8 mouse cellular contexts compared by ENCODE assay signal in genomic region chrX:71647958-71648357, GRCm38 (mm10). TPM values are rescaled to one million over a fixed set of nuclear protein-coding genes. Genes with fewer than 3 reads are reported as not detected.
DNase-seq lines count a peak whose midpoint lies in the region; ATAC-seq and TF ChIP-seq lines count a peak whose summit lies in the region.

No protein-coding gene starts in this region.

- H3K9me3 ChIP-seq in hindbrain, embryonic 15.5 days = no peaks in the 10 kb centered on the region
- H3K9me3 ChIP-seq in limb, embryonic 10.5 days (replicated peaks) = no peaks in the 10 kb centered on the region
- H3K9me3 ChIP-seq in neural tube, embryonic 14.5 days (ENCODE audit: control insufficient read depth, low read length) = no peaks in the 10 kb centered on the region

- H3K4me2 ChIP-seq in hindbrain, embryonic 15.5 days = no peak overlapping the region
- H3K4me2 ChIP-seq in neural tube, embryonic 14.5 days (ENCODE audit: low read depth, low read length) = no peak overlapping the region

- no peak for TF ChIP-seq CTCF in thymus, adult 2 months (IDR thresholded peaks at IDR 0.05; ENCODE audit: borderline replicate concordance, control insufficient read depth, extremely low read depth, insufficient read depth, low read length, poor library complexity)
- peak; percentile 61 for TF ChIP-seq CTCF in bone marrow, adult 2 months (IDR thresholded peaks at IDR 0.05; ENCODE audit: control insufficient read depth, insufficient read depth, low read length)

- H3K9ac ChIP-seq in hindbrain, embryonic 15.5 days = no peak overlapping the region
- no peak overlapping the region for H3K9ac ChIP-seq in neural tube, embryonic 14.5 days (replicated peaks; ENCODE audit: low read depth, low read length)

- DNase-seq in thymus, adult 2 months = peak; percentile 7
- no peak for DNase-seq in thymus, adult 18-20 months
- peak; percentile 20 for DNase-seq in fibroblast of lung, adult 2 months (ENCODE audit: low read depth)
- DNase-seq in limb, embryonic 10.5 days (ENCODE audit: low spot score) = peak; percentile 49

- peak; percentile 76 for ATAC-seq in hindbrain, embryonic 15.5 days (ENCODE audit: low FRiP score, low read depth)
- peak; percentile 79 for ATAC-seq in neural tube, embryonic 14.5 days (ENCODE audit: low read depth)
- no peak for ATAC-seq in megakaryocyte, adult 5-6 weeks (ENCODE audit: poor library complexity, severe bottlenecking)

- H3K27me3 ChIP-seq in thymus, adult 2 months (ENCODE audit: control insufficient read depth, insufficient read depth, low read length) = no peaks in the 10 kb centered on the region
- H3K27me3 ChIP-seq in hindbrain, embryonic 15.5 days = no peaks in the 10 kb centered on the region
- H3K27me3 ChIP-seq in limb, embryonic 10.5 days (ENCODE audit: low read depth, poor library complexity, severe bottlenecking) = peaks cover 28% of the 10 kb centered on the region; the same call in 1 of the 2 replicates
- no peaks in the 10 kb centered on the region for H3K27me3 ChIP-seq in neural tube, embryonic 14.5 days (ENCODE audit: control insufficient read depth, insufficient read depth, low read length)

- no peaks in the 10 kb centered on the region for H3K4me1 ChIP-seq in thymus, adult 2 months (replicated peaks; ENCODE audit: control insufficient read depth, insufficient read depth, low read length)
- no peaks in the 10 kb centered on the region for H3K4me1 ChIP-seq in bone marrow, adult 2 months (ENCODE audit: control insufficient read depth, insufficient read depth, low read length)
- H3K4me1 ChIP-seq in hindbrain, embryonic 15.5 days (replicated peaks) = 0 out of 2 replicates have a peak, but pooled peaks cover 5% of the 10 kb centered on the region
- no peaks in the 10 kb centered on the region for H3K4me1 ChIP-seq in limb, embryonic 10.5 days
- H3K4me1 ChIP-seq in neural tube, embryonic 14.5 days (ENCODE audit: control insufficient read depth, insufficient read depth, low read length) = no peaks in the 10 kb centered on the region

- no peak for TF ChIP-seq POLR2A in thymus, adult 2 months (IDR thresholded peaks at IDR 0.05; ENCODE audit: control insufficient read depth, extremely low read depth, insufficient read depth, low read length, poor library complexity)
- TF ChIP-seq POLR2A in bone marrow, adult 2 months (IDR thresholded peaks at IDR 0.05; ENCODE audit: borderline replicate concordance, control insufficient read depth, low read depth, low read length) = no peak

- H3K36me3 ChIP-seq in thymus, adult 2 months (ENCODE audit: control insufficient read depth, insufficient read depth, low read length) = no peaks in the 10 kb centered on the region
- H3K36me3 ChIP-seq in hindbrain, embryonic 15.5 days = no peaks in the 10 kb centered on the region
- H3K36me3 ChIP-seq in limb, embryonic 10.5 days = no peaks in the 10 kb centered on the region
- H3K36me3 ChIP-seq in neural tube, embryonic 14.5 days (ENCODE audit: control insufficient read depth, insufficient read depth, low read length) = no peaks in the 10 kb centered on the region

- WGBS in thymus, adult 2 months = 2% methylated on average over 6 of the region's 6 CpGs
- WGBS in bone marrow, adult 2 months = 0% methylated on average over 6 of the region's 6 CpGs
- 3% methylated on average over 6 of the region's 6 CpGs for WGBS in hindbrain, embryonic 15.5 days
- 0% methylated on average over 6 of the region's 6 CpGs for WGBS in limb, embryonic 10.5 days
- 4% methylated on average over 6 of the region's 6 CpGs for WGBS in neural tube, embryonic 14.5 days

- H3K4me3 ChIP-seq in thymus, adult 2 months (ENCODE audit: control insufficient read depth, insufficient read depth, low read length) = no peak overlapping the region
- H3K4me3 ChIP-seq in bone marrow, adult 2 months (replicated peaks; ENCODE audit: control insufficient read depth, low read depth, low read length) = no peak overlapping the region
- no peak overlapping the region for H3K4me3 ChIP-seq in hindbrain, embryonic 15.5 days
- H3K4me3 ChIP-seq in limb, embryonic 10.5 days = no peak overlapping the region
- H3K4me3 ChIP-seq in neural tube, embryonic 14.5 days (ENCODE audit: low read depth, low read length) = no peak overlapping the region

- H3K27ac ChIP-seq in thymus, adult 2 months (ENCODE audit: control insufficient read depth, insufficient read depth, low read length) = no peak overlapping the region
- no peak overlapping the region for H3K27ac ChIP-seq in bone marrow, adult 2 months (ENCODE audit: control insufficient read depth, insufficient read depth, low read depth, low read length, poor library complexity)
- H3K27ac ChIP-seq in hindbrain, embryonic 15.5 days (replicated peaks) = no peak overlapping the region
- no peak overlapping the region for H3K27ac ChIP-seq in limb, embryonic 10.5 days
- no peak overlapping the region for H3K27ac ChIP-seq in neural tube, embryonic 14.5 days (ENCODE audit: low read depth, low read length)

RNA-seq across cellular contexts. Expression of gene Gpr50, which starts 15.5 kb away (rescaled TPM):
- polyA plus RNA-seq in thymus, adult 2 months (2012; rRNA removed) = 2.1 and 2.6 TPM in 2 replicates
- not detected in 2 replicates for polyA plus RNA-seq in bone marrow, adult 2 months (2011; ENCODE audit: insufficient read depth, insufficient read length, low replicate concordance, missing spikeins)
- polyA plus RNA-seq in hindbrain, embryonic 15.5 days (2015; fragmentation: Nextera tagmentation; extraction: Ambion mirVana) = 2.3 and 2.7 TPM in 2 replicates
- 0.16 and 3.5 TPM in 2 replicates for polyA plus RNA-seq in limb, embryonic 10.5 days (2016; fragmentation: Nextera tagmentation; extraction: Ambion mirVana)
- 0.60 and 0.72 TPM in 2 replicates for polyA plus RNA-seq in neural tube, embryonic 14.5 days (2014; fragmentation: Nextera tagmentation; extraction: Ambion mirVana)
- total RNA-seq in megakaryocyte, adult 5-6 weeks (2015) = not detected in 2 replicates
- not detected in 2 replicates for total RNA-seq in megakaryocyte, adult 5-6 weeks (2017)

Comparison
In these comparisons a context has a peak if more than half of its experiments do, and no peak if none do; other contexts are left out.
1. DNase-seq: peak in thymus, adult 2 months (single experiment), fibroblast of lung, adult 2 months (single experiment) and limb, embryonic 10.5 days (single experiment); none in thymus, adult 18-20 months (0 of 2).